Mouse (Mus musculus) embryonic facial prominence, embryonic 11.5 days (tissue): ENCODE measurements around the gene Ethe1. TPM values are rescaled to one million over a fixed set of nuclear protein-coding genes. Genes with fewer than 3 reads are reported as not detected.

Experiments used
- ATAC-seq: fragments of 200-750 bp; cut with Nextera tagmentation; replicated peaks from 2 replicates; pipeline ENCODE4 v1.8.0; 2017; ENCODE audit warnings: low read depth; ENCODE audit not compliant: insufficient number of reproducible peaks, low FRiP score, low TSS enrichment
- DNase-seq: peaks from one replicate; pipeline ENCODE4 v3.0.0-alpha.2; 2015; ENCODE audit warnings: low spot score
- H3K27ac ChIP-seq: fragments of 300-500 bp; sonication (generic); replicated peaks from 2 replicates; pipeline ENCODE4 v1.5.1; 2014; ENCODE audit warnings: mild to moderate bottlenecking, low read depth, low read length, control low read depth
- H3K27me3 ChIP-seq: fragments of 300-500 bp; sonication (generic); 2 replicates; pipeline ENCODE4 v1.6.1; 2014; ENCODE audit warnings: mild to moderate bottlenecking, low read length, moderate library complexity, mixed read lengths; ENCODE audit not compliant: control insufficient read depth, insufficient read depth
- H3K36me3 ChIP-seq: fragments of 300-500 bp; sonication (generic); replicated peaks from 2 replicates; pipeline ENCODE4 v1.6.1; 2014; ENCODE audit warnings: low read depth, mild to moderate bottlenecking, low read length, moderate library complexity, mixed read lengths; ENCODE audit not compliant: control insufficient read depth, insufficient read depth
- H3K4me1 ChIP-seq: fragments of 300-500 bp; sonication (generic); 2 replicates; pipeline ENCODE4 v1.6.1; 2014; ENCODE audit warnings: low read length, mixed read lengths; ENCODE audit not compliant: control insufficient read depth, insufficient read depth
- H3K4me2 ChIP-seq: fragments of 300-500 bp; sonication (generic); 2 replicates; pipeline ENCODE4 v1.6.1; 2014; ENCODE audit warnings: low read depth, mild to moderate bottlenecking, control low read depth, low read length, moderate library complexity
- H3K4me3 ChIP-seq: fragments of 300-500 bp; sonication (generic); 2 replicates; pipeline ENCODE4 v1.5.1; 2014; ENCODE audit warnings: low read depth, low read length, control low read depth
- H3K9ac ChIP-seq: fragments of 300-500 bp; sonication (generic); replicated peaks from 2 replicates; pipeline ENCODE4 v1.6.1; 2014; ENCODE audit warnings: mild to moderate bottlenecking, control low read depth, low read length
- H3K9me3 ChIP-seq: fragments of 300-500 bp; sonication (generic); replicated peaks from 2 replicates; pipeline ENCODE4 v1.6.1; 2016; ENCODE audit warnings: mild to moderate bottlenecking, low read length, inconsistent platforms, mixed read lengths; ENCODE audit not compliant: control insufficient read depth
- WGBS: fragments of 180-500 bp; shearing (Covaris S2); extraction: QIAGEN DNeasy Blood & Tissue Kit; methylation state at CpG from one replicate; pipeline ENCODE4 v1.1.7; 2014; 5-methylcytosine and 5-hydroxymethylcytosine counted together
- polyA plus RNA-seq: library from polyadenylated mRNA; unstranded; fragments of >200 nt; fragmentation: Nextera tagmentation; extraction: Ambion mirVana; gene quantifications from 2 replicates; pipeline ENCODE4 v1.2.1, GENCODE M21; 2014

The Ethe1 gene
- polyA plus RNA-seq, 1 experiment from 2014 or later: 24.4 TPM

DNA sequence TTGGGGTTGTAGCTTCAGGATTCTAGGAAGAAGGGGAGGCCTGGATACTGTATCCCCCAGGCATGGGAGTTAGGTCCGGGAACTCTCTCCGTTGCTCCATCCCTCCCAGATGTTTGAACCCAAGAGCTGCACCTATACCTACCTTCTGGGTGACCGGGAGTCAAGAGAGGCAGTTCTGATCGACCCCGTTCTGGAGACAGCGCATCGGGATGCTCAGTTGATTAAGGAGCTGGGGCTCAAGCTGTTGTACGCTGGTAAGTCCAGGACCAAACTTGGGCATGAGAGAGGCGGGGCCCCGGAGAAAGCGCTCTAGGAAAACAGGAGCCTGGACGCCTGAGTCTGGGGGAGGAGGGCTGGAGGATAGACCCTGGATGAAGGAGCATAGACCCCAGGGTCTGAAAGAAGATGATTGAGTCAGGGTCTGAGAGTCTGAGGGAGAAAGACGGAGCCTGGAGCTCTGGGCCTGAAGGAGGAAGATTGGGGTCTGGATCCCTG lies 7.0 kb downstream of the Ethe1 start:
- H3K27ac ChIP-seq: no peak overlapping the region

DNA sequence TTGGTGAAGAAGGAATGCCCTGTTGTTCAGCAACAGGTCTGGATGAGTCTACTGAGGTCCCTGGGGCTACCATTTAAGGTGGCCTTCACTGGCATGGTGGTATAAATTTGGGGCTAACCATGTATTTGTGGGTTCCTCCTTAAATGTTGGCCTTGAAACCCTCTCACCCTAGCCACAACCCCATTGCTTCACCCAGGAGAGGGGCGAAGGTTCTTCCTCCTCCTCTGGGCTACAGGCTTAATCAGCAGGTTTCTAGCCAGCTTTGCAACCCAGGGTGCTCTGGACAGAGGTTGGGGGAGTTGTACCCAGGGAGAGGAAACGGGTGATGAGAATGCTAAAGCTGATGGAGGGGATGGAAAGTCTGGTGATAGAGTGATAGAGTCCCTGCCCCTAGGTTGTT lies 8.1 kb downstream of the Ethe1 start:
- 64% methylated on average over 2 of the region's 2 CpGs for WGBS

More for the DNA sequence above, 7.0 kb downstream of the Ethe1 start:
- ATAC-seq (peak; percentile 46), DNase-seq (peak; percentile 36)
- 1% methylated on average over 13 of the region's 13 CpGs for WGBS
- Histone ChIP-seq H3K36me3 (no peaks in the 10 kb centered on the region), H3K4me3 (peak overlapping the region; percentile 66), H3K9ac (peak overlapping the region; percentile 74), H3K4me1 (no peaks in the 10 kb centered on the region), H3K27me3 (0 out of 2 replicates have a peak, but pooled peaks cover 2% of the 10 kb centered on the region), H3K4me2 (peak overlapping the region; percentile 76), H3K9me3 (no peaks in the 10 kb centered on the region)

DNA sequence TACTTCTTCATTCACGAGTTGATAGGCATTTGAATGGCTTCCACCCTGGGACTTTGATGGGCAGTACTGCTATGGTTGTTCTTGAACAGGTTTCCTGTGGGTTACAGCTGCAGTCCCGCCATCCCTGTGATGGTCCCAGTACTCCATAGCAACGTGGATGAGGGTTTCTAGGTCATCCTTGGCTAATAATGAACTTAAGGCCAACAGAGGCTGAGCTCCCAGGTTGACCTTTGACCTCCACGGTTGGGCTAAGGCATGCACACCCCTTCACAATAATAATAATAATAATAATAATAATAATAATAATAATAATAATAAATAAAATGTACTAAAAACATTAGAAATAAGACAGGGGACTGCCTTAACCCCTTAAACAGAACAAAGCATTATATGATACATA lies 10.8 kb downstream of the Ethe1 start:
- ATAC-seq: no peak
- DNase-seq: no peak
- Histone ChIP-seq H3K9me3 (no peaks in the 10 kb centered on the region), H3K9ac (no peak overlapping the region), H3K36me3 (no peaks in the 10 kb centered on the region), H3K27ac (no peak overlapping the region), H3K27me3 (0 out of 2 replicates have a peak, but pooled peaks cover 2% of the 10 kb centered on the region), H3K4me3 (no peak overlapping the region), H3K4me2 (no peak overlapping the region), H3K4me1 (no peaks in the 10 kb centered on the region)
- 78% methylated on average over 4 of the region's 4 CpGs for WGBS

More for the DNA sequence above, 8.1 kb downstream of the Ethe1 start:
- Histone ChIP-seq H3K9me3 (no peaks in the 10 kb centered on the region), H3K4me2 (no peak overlapping the region), H3K36me3 (no peaks in the 10 kb centered on the region), H3K27ac (no peak overlapping the region), H3K4me3 (no peak overlapping the region), H3K27me3 (0 out of 2 replicates have a peak, but pooled peaks cover 2% of the 10 kb centered on the region), H3K9ac (no peak overlapping the region), H3K4me1 (no peaks in the 10 kb centered on the region)
- ATAC-seq (no peak), DNase-seq (no peak)

DNA sequence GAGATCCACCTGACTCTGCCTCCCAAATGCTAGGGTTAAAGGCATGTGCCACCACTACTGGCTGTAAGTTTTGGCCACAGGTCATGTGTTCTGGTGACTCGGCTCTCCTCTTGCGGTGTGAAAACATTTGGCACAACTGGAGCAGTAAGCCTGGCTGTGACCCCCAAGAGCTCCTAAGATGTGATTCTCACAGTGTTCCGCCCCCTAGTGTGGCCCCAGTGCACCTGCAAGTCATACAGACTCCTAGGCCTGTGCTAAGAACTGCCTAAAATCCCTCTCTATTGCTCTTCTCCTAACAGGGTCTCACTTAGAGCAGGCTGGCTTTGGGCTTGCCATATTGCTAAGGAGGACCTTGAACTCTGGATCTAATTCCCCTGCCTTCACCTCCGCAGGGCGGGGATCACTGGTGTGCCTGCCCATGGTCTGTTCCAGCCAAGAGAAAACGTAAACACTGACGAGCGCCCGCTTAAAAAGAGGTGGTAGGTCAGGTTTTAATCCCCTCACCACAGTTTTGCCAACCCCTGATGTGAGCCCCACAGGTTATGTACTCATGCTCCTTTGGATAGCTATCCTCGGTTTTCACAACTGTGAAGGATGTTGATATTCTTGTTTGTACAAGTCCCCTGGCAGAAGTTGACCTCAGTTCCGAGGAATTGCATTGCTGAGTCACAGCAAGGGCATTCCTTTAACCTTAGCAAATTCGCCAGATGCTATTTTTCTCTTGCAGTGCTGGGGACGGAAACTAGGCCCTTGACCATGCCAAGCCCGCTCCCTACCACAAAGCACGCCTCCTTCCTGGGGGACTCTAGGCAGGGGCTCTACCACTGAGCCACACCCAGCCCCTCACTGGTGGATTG lies 12.1 kb downstream of the Ethe1 start:
- Histone ChIP-seq H3K27ac (no peak overlapping the region), H3K27me3 (0 out of 2 replicates have a peak, but pooled peaks cover 2% of the 10 kb centered on the region), H3K4me3 (no peak overlapping the region), H3K9me3 (no peaks in the 10 kb centered on the region), H3K4me1 (no peaks in the 10 kb centered on the region), H3K36me3 (no peaks in the 10 kb centered on the region), H3K4me2 (no peak overlapping the region), H3K9ac (no peak overlapping the region)
- DNase-seq (no peak), ATAC-seq (no peak)
- WGBS: 72% methylated on average over 15 of the region's 15 CpGs

DNA sequence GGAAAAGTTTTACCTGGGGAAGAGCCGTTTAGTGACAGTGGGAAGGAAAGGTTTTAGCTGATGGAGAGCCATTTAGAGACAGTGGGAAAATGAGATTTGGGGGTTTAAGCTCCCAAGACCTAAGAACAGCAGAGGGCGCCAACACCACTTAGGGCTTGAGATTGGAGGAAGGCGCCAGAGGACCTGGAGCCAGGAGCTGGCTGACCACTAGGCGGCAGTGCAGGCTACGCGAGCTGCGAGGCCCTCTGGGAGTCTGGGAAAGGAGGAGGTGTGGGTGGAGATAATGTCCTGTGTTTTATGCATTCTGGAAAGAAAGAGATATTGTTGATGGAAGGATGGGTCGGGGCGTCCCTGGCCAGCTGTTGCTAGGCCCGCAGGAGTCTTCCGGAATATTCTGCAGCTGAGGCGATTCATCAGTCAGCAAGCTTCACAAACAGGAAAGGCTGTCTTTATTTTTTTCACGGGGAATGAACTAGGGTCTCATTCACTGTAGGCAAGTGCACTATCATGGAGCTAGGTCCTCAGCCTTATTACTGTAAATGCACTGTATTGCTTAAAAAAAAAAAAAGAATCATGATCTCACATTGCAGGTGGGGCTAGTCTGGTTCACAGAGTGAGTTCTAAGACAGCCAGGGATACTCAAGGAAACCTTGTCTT lies 13.7 kb downstream of the Ethe1 start:
- no peak overlapping the region for H3K9ac ChIP-seq
- no peak overlapping the region for H3K4me2 ChIP-seq
- H3K36me3 ChIP-seq: no peaks in the 10 kb centered on the region
- DNase-seq: peak; percentile 98
- H3K9me3 ChIP-seq: no peaks in the 10 kb centered on the region
- no peaks in the 10 kb centered on the region for H3K27me3 ChIP-seq
- H3K4me3 ChIP-seq: no peak overlapping the region
- H3K27ac ChIP-seq: no peak overlapping the region
- peak; percentile 79; the same call in 1 of the 2 replicates for ATAC-seq
- no peaks in the 10 kb centered on the region for H3K4me1 ChIP-seq
- WGBS: 4% methylated on average over 13 of the region's 13 CpGs

DNA sequence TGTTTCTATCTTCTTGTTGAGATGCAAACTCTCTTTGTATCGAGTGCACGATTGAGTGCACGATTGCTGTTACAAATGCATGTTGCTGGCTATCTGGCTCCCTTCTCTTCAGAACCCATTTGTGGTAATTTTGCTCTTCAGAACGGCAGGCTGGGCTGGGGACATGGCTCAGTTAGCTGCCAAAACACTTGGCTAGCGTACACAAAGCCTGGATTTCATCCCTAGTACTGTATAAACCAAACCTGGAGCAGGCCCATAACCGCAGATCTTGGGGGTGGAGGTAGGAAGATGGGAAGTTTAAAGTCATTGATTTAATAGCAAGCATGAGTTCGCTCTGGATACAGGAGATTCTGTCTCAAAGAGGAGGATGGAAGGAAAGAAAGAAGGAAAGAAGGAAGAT lies 18.2 kb downstream of the Ethe1 start:
- no peak for ATAC-seq
- 91% methylated on average over 7 of the region's 7 CpGs for WGBS
- H3K4me2 ChIP-seq: no peak overlapping the region

DNA sequence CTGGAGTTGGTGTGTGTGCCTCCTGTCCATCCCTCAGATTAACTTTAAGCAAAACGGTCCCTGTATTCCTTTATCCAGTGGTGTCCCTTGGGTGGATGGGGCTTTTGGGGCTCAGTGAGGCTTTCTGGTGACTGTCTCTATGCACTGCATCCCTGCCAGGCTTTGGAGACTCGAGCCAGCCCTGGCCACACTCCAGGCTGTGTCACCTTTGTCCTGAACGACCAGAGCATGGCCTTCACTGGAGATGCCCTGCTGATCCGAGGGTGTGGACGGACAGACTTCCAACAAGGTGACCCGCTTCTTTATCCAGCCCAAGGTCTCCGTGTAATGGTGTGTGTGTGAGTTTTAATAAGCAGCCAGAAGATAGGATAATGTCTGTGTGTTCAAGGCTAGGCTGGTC lies 18.7 kb downstream of the Ethe1 start:
- Histone ChIP-seq H3K27me3 (peaks cover 14% of the 10 kb centered on the region), H3K27ac (no peak overlapping the region)
- WGBS: 71% methylated on average over 7 of the region's 7 CpGs

More for the DNA sequence above, 18.2 kb downstream of the Ethe1 start:
- Histone ChIP-seq H3K9me3 (no peaks in the 10 kb centered on the region), H3K4me1 (peaks cover 5% of the 10 kb centered on the region; the same call in 1 of the 2 replicates), H3K4me3 (no peak overlapping the region), H3K27ac (no peak overlapping the region), H3K36me3 (no peaks in the 10 kb centered on the region), H3K9ac (no peak overlapping the region), H3K27me3 (peaks cover 9% of the 10 kb centered on the region)
- no peak for DNase-seq

More for the DNA sequence above, 18.7 kb downstream of the Ethe1 start:
- Histone ChIP-seq H3K4me1 (peaks cover 9% of the 10 kb centered on the region; the same call in 1 of the 2 replicates), H3K9me3 (no peaks in the 10 kb centered on the region), H3K4me3 (no peak overlapping the region), H3K36me3 (no peaks in the 10 kb centered on the region), H3K4me2 (no peak overlapping the region), H3K9ac (no peak overlapping the region)
- DNase-seq: no peak
- ATAC-seq: no peak
